Mouse (Mus musculus): ENCODE measurements at regions not wholly inside any gene's neighbourhood (a gene's known extent, or its start where the extent isn't known, plus 50 kb on each side); places are given as distances from the start of the nearest gene placed in this dataset.
A peak's percentile ranks its signal among the peaks of the same experiment; 100 is the strongest.
"Not testable (repeated sequence)": the region's sequence is repeated elsewhere in the genome, so short reads cannot be mapped to it uniquely, and the experiment has no call there.

DNA sequence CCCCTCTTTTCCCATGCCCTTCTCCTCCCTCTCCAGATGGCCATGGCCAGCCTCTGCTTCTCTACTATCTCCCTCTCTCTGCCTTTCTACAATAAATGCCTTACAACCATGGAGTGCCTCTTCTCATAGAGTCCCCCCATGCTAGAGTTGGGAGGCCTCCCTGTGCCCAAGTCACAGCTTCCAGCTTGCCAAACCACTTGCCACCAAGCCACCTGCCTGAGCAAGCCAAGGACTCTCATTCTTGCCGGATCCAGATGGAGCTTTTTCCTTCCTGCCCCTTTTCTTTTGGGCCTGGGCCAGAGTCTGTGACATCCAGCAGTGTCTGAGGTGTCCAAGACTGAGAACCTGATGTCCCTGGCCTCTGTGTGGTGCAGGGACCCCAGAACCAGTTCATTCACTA, 367.4 kb upstream of the Arhgap42 start:
- no peak for DNase-seq

DNA sequence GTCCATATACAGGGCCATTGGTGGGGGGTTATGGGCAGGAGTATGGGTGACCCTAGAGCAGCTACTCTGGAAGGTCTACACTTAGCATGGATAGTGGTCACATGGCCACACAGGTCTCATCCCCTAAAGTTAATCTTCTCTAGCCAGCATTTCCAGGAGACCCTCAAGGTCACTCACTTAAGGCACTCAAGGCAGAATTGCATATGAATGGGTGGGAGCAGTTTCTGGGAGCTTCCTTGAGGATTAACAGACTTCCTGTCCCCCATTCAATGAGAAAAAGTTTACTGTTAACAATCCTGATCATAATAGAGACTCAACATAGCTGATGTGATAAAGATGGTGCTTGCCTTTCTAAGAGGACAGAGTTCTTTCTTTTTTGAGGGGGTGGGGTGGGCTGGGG, 352.4 kb upstream of the Arhgap42 start:
- DNase-seq = no peak

DNA sequence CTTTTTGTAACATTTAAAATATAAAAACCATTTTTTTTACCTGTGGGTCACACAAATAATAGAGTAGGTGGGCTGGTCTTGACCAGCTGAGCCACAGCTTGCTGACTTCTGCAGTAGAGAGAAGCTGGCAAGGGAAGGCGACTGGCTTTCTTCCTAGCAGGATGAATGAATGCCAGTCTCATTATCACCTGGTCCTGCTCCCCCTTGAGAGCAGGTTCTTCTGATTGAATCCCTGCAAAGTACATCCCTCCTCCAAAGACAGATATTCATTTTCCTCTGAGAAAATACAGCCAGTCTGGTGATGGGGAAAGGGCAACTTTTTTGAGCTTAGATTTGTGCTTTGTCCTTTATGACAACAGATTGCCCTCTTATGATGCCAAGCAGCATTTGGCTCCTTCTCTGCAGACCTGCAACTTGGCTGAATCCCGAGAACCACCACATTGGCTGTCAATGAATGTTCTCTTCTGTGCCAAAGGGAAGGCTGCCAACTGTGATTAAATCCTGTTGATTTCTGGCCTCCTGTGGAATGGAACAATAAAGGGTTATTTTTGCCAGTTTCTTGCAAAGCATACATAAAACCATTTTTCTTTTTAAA, 344.2 kb upstream of the Arhgap42 start:
- DNase-seq = peak; percentile 12

DNA sequence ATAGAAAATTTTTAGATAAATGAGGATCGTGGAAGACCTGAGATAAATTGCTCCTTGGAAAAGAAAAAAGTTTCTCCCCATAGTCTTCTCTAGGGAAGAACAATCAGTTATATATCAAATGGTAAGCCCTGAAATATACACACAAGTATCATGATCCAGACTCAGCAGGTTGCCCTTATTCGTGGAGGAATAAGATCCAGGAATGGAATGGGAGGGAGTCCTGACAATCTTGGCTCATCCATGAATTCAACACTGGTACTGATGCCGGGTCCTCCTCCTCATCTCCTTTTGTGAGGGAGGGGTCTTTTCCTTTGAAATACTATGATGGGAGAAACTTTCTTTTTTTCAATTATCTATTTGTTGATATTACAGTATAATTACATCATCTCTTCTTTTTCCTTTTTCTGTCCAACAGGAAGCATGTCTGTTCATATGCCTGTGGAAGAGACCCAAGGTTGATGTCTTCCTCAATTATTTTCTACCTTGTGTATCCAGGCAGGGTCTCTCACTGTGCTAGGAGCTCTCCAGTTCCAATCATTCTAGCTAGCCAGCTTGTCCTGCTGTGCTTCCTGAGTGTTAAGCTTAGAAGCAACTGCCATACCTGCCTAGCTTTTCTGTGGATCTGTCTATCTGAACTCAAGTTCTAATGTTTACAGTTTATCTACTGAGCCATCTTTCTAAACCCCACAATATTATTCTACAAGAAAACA, 343.6 kb upstream of the Arhgap42 start:
- no peak for DNase-seq

DNA sequence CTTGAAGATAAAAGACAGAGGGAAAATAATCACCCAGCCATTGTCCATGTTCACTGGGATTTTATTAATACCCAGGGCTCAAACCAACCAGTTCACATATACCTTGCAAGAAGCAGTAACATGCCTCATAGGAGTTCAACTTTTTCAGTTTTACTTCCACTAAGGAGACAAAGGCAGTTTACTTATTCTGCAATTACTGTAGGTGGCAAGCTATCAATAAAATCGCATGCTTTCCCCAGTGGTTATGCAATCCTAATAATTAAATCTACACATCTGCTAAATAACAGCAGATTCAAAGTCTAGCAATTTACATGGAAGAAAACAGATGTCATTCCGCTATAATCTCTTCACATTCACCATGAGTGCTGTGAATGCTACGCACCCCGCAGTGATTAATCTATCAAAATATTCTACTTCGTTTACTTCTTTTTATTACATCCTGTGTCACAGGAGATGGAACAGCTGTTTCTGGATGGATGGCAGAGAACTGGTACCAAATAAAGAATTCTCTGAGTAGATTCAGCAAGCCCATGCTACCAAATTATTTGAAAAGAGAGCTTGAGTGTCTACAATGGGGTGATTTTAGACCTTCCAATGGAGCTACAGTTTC, 329.2 kb upstream of the Arhgap42 start:
- DNase-seq = no peak

DNA sequence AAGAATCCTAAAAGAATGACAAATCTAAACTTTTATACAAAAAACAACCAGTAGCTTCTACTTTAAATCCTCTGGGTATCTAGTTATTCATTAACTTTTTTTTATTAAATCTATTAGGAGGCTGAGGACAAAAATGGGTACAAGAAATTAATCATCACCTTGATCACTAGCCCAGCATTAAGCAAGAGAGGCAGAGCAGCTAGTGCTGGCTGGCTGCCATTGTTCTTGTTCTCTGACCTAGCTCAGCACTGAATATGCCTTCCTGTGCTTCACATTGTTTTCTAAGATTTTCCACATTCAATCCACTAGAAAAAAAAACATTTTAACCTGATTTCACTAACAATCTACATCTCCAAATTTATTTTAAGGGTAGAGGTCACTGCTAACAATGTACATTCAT, 325.6 kb upstream of the Arhgap42 start:
- peak; percentile 19 for DNase-seq

DNA sequence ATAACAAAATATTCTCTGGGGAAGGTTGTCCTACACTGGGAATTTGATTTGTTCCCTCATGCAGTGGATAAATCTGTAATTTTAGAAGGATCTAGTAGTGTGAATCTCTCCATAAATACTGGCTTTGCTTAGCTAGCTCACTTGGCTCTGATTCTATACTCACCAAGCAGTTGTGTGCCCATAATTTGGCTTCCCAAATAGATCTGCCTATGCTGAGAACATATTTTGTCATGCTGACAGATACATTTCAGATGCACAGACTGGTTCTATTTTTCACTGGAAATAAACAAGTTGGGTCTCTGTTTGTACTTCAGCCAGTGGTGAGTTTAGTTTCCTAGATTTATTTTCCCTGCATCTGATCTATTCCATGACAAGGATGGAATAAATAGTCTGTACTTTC, 309.8 kb upstream of the Arhgap42 start:
- DNase-seq = no peak

DNA sequence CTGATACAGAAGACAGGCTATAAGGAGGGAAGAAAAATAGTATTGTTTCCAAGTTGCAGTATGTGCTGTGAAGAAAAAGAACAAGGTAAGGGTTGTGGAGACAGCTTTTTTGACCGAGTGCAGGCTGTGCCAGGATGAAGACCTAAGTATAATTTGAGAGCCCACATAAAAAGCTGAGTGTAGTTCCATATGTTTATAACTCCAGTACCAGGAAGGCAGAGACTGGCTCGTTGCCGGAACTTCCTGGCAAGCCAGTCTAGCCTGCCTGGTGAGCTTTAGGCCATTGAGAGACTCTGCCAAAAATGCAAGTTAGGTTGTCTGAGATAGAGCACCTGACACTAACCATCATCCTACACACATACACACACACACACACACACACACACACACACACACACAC, 308.7 kb upstream of the Arhgap42 start:
- no peak for DNase-seq

DNA sequence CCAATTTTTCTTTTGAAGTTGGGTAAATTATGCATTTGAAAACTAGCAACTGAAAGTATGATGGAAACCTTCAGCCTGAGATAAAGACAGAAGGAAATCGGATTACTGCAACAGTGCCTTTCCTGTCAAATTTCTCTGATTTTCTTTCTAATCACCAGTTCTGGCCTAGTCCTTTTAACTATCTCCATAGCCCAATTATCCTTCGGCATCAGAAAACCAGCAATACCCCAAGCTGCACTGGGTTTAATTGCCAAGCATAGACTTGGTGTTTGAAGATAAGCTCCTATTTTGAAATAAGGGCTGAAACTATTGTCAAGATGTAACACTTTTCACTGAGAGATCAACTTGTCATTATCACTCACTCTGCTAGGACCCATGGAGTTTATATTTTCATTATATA, 308.2 kb upstream of the Arhgap42 start:
- no peak for DNase-seq

DNA sequence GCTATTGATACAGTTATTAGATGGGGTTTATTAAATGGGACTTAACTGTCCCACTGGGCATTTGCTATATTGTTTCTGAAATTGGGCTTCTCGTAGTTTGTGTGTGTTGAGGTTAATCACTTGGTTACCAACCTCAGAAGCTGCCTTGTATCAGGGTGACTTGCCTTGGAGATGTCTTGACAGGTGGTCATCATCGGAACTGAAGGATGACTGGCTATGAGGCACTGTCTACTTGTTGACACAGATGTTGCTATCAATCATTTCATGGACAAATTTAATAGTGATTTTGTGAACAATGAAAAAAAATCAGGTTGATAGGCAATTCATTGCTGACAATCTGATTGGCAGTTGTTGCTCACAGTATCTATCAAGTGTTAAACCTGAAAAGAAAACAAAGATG, 261.4 kb upstream of the Arhgap42 start:
- DNase-seq = no peak

DNA sequence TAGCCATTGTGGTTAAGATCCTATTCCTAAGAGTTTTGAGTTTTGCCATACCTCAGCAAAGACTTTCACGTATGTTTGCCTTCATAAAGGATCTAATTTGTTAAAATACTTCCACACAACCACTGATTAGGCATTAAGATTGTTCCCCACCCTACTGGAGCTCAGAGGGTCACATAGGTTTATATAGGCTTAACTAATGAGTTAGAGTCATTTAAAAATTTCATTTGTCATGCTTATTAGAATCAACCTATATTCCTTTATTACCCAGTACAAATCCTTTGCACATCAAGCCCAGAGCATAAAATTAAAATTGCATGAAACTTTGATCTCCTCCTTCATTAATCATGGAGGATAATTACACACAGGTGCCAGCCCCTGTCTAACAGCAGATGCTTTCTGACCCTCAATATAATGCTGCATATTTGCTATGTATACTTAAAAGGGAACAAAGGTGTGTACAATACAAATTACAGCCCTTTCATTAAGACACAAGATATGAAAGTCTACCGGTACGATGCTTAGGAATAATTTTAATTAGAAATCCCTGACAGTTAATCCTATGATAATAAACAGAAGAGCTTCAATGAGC, 254.8 kb upstream of the Arhgap42 start:
- no peak for DNase-seq

DNA sequence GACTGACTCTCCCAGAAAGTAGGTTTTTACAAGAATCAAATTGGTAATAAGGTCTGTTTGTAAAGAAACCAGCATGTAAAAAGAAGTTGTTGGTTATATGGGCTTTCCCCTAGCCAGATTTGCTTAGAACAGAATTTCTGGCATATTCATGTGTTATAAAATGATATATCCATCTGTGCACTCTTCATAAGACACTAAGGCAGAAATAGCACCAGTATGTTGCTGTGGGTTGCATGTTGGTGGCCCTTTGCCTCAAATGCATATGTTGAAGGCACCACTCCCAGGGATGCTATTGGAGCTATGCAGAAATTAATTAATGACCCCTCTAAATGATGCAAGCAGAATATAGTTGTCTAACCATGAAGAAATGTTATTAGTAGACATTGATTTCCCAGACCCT, 238.2 kb upstream of the Arhgap42 start:
- no peak for DNase-seq

DNA sequence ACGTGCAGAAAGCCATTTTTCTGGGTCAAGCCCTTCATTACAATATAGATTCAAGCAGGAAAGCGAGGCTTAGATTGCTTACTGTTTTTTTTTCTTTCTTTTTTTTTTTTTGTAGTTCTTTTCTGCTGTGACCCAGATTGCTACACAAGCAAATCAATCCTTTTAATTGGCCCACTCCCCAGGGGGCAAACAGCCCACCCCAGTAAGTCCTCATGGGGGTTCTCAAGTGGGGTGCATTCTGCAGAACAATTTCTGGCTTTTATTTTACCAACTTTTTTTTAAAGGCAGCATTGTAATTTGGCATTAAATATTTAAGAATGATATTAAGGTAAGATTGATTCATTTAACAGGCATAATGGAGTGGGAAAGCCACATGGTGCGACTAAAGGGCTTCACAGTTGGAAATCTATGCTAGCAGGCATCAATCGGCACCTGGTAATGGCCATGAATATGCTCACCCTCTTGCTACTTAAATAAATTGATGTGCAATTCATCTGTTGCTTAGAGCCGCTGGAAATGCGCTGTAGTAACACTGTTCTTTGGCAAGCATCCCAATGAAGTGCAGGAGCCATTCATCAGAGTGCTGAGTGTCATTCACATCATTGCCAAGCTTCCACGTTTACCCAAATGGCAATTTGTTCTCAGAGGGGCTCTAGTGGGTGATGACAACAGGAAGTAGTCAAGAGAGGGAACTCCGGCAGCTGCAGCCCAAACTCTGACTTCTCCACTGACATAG, 236.3 kb upstream of the Arhgap42 start:
- DNase-seq = no peak

DNA sequence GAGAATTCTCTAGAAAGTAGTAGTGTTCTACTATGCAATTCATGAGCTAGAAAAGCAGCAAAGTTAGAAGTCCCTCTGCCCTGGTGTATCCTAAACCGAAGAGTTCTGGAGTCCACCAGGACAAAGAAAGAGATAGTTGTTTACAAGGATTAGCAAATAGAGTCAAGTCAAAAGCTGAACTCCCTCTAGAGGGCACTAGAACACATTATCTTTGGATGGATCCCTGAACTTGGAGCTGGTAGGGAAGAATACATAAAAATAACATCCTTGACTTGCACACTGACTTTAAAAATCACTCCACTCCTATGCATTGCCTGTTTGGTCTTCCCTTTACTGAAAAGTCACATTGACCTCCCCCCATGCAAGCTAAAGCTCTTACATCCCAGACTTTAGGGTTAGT, 205.3 kb upstream of the Arhgap42 start:
- no peak for DNase-seq

DNA sequence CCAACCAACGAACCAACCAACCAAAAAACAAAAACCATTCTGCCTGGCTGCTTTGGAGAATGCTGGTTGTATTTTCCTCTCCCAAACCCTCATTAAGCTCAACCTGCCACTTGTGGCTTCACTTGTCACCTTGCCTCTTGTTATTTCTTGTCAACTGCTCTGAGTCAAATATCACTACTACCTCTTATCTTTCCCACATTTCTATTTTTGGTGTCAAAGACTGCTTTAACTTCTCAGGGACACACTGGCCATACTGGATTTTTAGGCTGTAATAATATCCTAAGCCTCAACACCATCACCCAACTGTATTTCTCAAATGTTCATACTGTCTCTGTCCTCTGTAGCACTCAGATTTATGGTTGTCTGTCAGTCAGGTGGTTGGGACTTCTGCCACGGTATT, 181.4 kb upstream of the Arhgap42 start:
- no peak for DNase-seq

DNA sequence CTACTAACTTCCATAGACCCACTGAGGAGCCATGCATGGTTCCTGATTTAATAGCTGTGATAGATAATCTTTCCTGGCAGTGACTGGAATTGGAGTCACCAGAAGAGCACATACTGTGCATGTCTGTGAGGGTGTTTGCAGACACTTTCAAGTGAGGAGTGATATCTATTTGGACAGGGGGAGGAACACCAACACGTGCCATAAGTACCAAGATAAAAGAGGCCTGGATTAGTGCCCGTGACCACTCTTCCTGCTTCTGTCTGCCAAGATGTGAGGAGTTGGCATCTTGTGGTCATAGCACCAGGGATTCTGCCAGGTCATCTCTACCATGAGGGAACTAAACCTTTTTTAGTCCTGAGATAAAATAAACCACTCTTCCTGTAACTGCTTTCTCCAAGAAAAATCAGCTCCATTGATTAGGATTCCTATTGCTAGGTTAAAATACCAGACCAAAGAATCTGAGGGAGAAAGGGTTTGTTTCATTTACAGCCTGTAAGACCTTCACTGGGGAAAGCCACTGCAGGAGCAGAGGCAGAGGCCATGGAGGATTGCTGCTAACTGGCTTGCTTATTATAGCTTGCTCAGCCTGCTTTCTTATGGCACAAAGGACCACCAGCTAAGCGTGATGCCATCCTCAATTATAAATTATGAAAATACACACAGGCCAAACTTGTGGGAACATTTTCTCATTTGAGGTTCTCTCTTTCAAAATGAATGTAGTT, 173.7 kb upstream of the Arhgap42 start:
- no peak for DNase-seq

DNA sequence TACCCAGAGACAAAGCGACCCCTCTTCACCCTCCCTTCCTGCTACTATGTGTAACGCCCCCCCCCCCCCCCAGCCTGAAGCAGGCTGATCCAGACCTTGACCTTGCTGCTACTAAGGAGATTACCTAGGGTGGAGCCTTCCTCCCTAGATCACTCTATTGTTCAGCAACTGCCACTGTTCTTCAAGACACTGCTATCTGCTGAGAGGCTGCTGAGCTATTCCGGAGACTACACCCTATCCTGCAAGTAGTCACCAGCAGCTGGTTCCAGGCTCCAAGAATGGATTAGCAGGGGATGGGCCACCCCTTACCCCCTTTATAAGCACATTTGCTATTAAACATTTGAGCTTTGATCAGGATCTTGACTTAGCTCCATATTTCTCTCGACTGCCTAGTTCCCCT, 155.3 kb upstream of the Arhgap42 start:
- not testable (repeated sequence) for DNase-seq

DNA sequence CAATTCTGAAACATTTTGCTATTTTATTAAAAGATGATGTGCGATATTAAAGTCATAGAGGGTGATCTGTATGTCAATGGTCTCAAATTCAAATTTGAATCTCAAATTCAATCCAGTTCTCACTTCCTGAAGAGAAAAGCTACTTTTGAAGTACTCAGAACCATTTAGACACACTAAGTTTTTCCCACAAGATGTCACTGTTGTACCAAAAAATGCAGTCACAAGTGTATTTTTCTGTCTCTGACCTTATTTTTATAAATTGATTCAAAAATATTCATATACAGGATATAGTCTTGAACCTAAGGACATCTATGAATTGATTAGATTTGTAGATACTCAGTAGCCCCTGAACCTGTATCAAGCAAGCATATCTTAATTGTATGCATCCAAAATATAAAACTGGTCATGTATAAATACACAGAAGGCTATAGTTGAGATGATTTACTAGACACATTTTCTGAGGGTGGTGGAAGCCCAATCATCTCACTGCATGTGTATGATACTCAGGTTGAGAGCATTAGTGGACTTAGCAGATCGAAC, 137.8 kb upstream of the Arhgap42 start:
- DNase-seq = no peak

DNA sequence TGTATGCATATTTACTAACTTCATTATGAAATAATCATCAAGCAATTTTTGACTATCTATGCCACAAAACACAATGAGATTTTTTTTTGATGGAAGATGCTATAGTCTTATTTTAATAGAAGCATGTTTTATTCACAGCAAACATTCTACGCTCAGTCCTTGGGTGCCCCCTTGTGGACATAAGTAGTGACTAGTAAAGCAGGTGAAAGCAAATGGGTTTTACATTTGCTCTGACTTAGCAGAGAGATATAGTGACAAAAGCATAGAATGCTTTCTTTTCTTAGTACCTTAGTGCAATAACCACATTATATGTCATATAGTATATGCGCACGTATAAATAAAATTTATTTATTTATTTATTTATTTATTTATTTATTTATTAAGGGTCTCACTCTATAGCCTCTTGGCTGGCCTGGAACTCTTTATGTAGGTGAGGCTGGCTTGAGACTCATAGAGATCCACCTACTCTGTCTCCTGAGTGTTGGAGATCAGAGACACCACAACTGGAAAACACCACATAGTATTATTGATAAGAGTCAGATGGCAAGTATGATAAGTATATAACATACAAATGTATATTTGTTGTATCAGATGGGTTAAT, 136.5 kb upstream of the Arhgap42 start:
- peak; percentile 66 for DNase-seq

DNA sequence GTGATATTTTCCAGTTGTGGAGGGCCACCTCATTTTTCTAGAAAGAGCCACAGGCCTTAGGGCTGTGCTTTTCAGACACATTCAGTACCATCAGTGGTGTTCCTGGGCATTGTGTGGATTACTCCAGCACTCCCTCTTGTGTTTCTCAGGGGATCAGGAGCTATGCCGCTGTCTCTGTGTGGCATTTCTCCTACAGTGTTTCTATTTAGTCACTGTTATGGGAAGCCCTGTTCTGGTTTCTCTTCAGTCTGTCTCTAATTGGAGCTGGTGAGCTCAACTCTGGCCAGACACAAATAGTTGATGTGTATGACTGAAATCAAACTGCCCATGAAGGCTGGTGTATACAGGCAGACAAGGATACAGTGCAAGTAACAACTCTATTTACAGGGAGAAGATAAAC, 133.7 kb upstream of the Arhgap42 start:
- peak; percentile 16 for DNase-seq

DNA sequence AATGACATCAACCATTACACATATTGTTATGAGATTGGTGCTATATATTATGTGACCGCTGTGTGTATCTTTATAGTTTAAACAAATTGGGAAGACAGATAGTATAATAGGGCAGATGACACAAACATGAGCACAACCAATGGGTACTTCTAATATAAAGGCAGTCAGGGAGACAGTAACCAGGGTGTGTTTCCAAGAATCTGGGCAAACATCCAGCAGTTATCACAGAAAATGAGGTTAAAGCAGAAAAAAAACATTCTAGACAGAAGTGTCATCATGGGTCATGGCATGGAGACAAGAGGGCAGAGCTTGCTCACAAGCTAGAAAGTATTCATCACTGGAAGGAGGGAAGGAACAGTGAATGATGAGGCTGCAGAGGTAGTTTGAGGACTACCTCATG, 129.8 kb upstream of the Arhgap42 start:
- DNase-seq = peak; percentile 52
